Mouse (Mus musculus) spleen, adult 12 weeks (tissue): Measurements from ENCODE around the gene Zfp423.

Experiments used
- DNase-seq: peaks from one replicate; pipeline ENCODE4 v3.0.0; 2022; ENCODE audit warnings: low spot score

The Zfp423 gene

DNA sequence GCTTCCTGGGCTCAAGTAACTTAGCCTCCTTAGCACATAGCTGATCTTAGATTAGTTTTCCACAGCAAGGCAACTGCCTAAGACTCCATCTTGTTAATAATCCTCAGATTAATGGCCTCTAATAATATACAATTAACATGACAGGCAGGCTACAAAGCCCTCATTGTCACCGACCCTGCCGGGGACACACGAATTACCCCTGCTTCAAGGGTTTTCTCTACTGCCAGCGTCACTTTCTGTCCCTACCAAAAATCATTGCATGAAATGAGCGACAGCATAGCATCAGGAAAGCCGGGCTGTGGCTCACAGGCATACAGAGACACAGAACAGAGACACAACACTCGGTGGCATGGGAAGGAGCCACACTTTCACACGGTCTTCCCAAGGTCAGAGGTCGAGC is 262.3 kb downstream of the Zfp423 start:
- DNase-seq: no peak

DNA sequence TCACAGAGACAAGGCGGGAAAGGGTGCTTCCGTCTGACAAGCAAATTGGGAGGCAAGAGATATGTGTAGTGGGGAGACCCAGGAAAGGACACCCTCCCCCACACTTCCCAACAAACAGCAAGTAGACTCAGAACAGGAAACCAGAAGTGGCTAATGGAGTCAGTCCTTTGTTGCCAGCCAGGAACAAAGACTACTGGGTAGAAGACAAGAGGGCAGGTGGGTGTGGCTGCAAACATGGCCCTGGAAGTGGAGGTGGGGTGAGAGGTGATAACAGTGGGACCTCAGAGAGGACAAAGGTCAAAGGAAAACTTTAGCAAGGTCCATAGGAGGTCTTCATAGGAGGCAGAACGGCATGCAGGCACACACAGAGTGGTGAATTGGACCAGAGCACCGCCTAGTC is 265.7 kb downstream of the Zfp423 start:
- DNase-seq: no peak

DNA sequence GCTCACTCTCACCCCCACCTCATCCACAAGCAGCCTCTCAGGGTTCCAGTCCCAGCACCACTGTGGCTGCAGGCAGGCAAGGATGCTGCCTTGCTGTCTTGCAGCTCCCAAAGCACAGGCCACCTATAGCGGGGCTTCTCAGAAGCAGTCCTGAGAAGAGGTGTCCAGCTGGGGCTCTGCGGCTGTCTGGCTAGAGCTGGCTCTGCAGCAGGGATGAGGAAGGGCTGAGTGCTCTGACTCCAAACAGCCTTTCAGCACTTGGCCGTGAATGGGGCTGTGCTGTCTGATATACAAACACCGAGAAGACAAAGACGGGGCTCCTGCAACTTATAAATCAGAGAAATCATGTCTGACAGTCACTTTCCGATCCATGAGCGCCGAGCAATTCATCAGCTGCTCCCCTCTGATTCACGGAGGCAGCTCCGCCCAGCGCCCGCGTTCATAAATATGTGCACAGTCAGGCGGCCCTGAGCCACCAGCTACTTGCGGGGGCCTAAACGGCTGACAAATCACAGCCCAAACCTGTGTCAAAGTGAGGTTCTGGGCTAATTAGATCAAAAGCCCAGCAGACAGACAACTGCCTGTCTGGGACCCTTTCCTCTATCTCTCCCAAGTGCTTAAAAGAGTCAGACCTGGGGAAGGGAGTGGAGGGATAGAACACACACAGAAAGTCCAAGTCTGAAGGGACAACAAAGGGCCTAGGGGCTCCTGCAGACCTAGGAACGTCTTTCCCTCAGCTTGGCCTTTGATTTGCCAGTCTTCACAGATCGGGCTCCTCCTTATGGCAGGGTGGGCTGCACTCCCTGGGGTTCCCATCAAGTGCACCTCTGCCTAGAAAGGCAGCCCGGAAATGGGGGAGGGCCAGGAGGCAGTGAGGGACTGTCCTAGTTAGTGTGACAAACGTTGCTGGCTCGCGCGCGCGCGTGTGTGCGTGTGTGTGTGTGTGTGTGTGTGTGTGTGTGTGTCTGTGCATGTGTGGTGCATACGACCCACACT is 269.0 kb downstream of the Zfp423 start:
- no peak for DNase-seq

DNA sequence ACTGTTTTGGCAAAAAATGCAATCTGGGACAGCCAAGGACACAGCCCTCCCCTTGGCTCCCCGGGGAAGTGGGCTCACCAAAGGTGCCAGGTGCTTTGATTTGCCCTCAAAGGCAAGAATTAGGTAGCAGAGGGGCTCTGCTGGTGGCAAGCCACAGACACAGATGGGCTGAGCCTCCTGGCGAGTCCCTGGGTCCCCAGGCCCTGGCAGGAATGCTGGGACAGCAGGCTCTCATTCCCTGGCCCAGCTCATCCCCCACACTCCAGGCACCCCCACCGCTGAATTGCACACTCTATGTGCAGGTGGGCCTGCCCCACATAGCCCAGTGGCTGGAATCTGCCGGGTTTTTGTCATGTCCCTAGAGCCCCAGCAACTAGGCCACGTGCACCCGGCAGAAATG is 270.2 kb downstream of the Zfp423 start:
- DNase-seq: no peak

DNA sequence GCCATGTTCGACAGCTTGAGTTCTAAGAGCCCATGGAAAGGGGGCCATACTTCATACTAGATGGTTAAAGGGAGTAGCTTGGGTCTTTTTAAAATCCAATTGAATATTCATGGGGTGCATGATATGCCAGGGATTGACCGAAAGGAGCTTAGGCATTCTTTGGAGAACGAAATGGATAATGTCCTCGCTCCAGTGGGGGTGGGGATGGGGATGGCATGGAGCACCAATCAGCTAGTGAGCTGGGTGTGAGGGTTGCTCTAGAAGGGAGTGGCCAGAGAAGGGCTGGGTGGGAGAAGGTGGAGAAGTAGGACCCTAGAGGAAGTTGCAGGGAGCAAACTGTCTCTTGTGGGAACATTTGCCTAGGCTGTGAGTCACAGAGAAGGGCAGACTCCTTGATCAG is 271.0 kb downstream of the Zfp423 start:
- no peak for DNase-seq

DNA sequence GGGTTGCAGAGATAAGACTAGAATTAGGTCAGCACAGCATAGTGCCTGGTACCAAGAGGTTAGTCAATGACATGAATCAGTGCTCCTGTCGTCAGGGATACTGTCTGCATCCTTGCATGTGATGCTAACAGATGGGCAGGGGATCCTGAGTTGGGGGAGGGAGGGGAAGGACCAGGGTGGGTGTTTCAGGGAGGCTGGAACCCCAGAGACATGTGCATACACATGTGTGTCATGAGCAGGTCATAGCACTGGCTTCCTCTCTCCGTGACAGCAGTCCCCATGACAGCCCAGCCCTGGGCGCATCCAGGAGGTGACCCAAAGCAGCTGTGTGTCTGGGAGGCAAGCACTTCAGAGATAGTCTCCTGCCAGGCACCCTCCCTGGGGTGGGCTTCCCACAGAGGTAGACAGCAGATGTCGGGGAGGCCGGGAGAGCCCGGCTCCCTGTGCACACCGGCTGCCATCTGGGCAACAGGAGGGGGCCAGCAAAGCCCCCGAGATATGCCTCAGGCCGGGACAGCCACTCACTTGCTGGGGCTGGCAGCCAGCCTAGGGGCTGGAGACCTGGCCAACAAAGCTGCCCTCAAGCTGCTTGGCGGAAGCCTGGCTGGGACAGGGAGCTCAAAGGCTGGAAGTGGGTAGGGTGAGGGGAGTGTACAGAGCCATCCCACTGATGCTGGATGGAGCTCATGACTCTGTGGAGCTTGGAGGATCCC is 272.3 kb downstream of the Zfp423 start:
- DNase-seq: no peak

DNA sequence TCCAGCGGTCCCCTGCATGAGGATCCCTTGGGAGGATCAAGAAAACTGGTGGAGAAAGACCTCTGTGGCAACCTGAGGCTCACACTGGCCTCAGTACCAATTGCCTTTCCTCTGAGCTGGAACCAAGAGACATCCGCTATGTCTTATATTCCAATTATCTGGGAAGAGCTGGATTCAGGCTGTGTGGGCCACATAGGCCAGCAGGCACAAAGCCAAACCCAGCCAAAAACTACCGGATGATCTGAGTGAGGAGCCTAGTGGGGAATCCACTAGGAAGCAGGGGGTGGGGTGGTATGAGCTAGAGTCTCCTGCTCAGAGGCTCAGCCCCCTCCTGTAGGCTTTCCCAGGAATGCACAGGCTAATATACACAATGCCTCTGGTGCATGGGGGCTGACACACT is 273.4 kb downstream of the Zfp423 start:
- no peak for DNase-seq

DNA sequence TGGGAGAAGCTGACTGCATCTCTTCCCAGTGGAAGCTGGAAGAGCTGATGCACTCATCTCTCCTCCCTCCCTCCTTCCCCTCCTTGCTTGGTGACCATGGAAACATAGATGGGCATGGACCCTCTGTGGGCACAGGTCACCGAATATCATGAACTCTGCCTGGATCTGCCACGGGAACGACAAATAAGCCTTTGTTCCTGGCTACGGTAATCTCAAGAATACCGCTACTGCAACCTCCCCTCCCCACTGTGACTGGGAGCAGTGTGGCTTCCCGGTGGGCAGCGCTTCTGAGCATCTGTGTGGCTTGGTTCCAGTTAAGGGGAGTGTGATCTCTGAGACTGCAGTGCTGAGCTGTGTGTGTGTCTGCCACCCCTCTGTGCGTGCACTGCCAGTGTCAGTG is 274.0 kb downstream of the Zfp423 start:
- no peak for DNase-seq

DNA sequence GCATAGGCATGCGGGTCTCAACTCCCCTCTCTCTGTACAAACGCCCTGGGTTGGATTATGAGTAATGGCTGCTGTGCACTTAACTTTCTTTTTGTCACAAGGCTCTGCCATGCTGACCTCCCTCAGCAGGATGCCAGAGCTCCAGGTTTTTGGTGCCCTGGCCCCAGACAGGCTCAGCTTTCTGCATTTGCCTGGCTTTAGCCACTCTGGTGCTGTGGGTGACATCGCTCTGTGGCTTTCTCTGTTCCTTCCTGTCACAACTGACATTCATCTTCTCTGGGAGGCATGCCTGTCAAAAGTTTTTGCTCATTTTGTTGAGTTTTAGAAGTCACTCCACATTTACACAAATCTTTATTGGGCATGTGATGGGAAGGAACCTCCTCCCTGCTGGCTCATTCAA is 277.3 kb downstream of the Zfp423 start:
- DNase-seq: no peak

DNA sequence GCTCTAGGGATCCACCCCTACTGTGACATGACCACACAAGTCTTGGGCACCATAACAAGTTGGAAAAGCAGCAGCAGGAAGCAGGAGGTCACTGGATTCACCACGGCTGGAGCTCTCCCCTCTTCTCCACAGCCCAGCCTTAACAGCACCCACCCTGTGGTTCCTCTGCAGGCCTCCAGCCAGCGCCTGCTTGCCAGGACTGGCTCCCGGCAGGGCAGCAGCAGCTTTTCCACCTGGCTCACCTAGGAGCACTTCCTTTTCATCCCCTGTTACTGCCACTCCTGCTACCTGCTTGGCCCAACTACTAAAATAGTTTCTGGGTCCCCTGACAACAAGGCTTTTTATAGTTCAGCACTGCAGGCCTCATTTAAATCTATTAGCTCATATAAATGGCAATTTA is 279.4 kb downstream of the Zfp423 start:
- no peak for DNase-seq

DNA sequence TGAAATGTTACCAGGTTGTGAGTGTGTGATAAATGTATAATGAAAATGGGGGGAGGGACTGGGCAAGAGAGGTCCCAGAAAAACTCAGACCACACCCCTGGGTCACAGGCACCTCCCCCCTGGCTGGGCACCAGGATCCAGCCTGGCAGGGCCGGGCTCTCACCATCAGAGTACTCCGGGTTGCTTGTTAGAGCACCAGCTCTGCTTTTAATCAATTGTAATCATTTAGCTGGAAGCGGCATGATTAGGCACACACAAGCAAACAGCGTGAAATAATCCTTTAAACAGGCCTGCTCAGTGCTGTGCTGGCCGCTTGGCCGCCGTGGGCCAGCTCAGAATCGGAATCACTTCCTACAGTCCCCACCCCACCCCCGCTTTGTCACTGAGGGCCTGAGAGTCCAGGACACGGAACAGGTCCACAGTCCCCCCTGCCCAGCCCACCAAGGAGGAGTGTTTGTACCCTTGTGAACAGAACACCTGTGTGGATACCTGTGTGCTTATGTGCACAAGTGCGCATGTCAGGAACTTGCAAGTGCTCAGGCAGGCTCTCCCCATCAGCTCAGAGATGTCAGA is 279.9 kb downstream of the Zfp423 start:
- no peak for DNase-seq

DNA sequence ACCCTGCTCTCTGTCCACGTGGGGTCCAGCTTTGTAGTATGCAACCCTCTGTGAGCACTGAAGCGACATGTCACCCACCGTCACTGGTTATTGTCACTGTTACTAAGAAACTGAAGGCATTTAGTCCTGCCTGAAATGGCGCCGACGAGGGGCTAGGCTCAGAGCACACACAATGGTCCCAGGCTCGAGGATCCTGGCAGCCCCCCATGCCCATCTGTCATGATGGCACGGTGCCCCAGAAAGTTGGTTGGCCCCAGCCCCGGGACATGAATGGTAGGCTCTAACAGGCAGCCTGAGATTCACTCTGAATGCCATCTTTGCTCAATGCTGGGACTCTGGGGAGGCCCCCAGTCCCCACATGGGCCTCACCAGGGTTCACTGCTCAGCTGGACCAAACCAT is 284.0 kb downstream of the Zfp423 start:
- no peak for DNase-seq

DNA sequence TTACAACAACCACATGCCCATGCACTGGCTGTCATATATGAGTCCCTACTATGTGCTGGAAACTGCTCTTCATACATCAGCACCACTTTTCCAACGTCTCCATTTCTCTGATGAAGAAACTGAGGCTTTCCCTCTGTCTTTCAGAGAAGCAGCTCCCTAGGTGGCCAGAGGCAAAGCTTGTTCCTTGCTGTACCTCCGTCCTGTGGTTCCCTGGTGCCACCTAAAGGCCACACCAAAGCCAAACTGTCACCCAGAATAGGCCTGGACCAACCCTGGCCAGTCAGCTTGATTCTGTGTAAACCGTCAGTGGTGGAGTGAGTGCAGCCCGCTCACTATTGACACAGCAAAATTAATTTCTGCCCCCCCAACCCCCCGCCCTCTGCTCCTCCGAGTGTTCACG is 285.2 kb downstream of the Zfp423 start:
- no peak for DNase-seq

DNA sequence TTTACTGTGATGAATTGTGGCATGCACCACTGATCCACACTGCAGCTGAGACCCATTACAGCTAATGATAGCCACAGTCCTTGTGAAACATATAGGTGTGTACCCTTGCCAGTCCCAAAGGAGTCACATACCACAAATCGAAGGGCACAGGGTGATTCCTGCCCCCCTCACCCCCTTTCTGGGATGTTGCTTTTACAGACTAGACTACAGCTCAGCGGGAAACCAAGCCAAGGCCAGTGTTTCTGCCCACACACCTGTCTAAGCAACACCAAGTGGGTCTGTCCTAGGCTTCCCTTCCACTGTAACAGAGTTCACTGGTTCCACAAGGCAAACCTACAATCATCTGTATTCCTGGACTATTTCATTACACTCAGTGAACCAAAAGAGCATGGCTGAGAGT is 287.2 kb downstream of the Zfp423 start:
- no peak for DNase-seq

DNA sequence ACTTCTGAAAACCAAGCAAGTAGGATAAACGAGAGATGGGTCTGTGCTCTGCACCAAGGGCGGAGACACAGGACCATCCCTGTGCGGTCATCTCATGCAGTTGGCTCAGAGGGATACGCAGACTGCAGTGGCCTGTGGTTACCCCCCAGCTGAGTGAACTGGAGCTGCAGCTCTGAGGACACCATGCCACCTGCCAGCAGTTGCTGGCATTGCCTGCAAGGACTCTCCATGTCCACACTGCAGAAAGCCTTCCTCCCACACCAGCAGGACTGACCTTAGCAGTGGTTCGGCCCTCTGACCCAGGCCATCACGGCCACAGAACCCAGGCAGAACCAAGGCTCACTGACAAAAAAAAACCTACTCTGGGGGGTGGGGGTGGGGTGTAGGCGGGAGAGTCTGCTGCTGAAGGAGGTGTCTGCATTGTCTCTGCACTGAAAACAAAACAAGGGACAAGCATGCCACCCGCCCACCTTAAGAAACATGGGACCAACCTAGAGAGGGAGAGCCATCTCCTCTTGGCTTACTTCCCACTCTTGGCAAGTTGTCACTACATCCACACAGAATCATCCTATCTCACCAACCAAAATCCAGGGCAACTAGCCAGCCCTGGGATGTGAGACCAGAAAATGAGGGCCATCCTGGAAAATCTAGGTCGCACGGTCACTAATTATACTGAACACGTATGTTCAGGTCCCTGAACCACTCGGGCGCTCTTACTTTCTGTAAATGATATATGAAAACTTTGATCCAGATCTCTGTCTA is 288.0 kb downstream of the Zfp423 start:
- DNase-seq: no peak

DNA sequence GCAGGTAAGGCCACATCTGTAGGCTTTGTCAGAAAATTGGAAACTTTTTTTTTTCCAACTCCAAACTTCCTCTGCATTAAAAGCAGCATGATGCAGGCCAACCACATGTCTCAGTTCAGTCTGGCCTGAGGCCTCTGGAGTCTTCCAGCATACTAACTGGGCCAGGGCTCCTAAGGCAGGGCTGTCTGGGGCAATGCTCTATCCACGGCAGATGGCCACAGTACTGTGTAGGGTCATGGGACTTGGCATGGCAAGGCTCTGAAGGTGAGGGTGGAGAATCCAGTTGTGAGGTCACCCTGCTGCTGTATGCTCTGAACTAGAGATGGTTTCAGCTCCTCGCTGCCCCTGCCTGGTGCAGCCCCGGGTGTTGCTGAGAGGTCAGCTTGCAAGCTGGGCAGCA is 289.2 kb downstream of the Zfp423 start:
- DNase-seq: no peak

DNA sequence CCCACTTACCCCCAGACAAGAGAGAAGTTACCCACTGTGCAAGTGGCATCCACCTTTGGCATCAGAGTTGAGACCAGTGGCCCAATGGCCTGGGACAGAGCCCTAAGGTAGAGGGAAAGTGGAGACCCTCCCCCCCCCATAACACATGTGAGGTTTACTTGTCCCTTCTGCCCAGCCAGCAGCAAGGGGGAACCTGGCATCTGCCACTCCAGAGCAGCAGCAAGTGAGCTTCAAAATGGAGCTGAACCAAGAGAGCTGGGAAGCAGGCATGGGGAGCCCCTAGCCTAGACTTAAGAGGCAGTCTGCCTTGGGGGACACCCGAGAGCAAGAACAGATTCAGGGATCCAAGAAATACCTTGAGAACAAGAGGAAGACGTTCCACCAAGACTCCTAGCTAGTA is 290.7 kb downstream of the Zfp423 start:
- no peak for DNase-seq

DNA sequence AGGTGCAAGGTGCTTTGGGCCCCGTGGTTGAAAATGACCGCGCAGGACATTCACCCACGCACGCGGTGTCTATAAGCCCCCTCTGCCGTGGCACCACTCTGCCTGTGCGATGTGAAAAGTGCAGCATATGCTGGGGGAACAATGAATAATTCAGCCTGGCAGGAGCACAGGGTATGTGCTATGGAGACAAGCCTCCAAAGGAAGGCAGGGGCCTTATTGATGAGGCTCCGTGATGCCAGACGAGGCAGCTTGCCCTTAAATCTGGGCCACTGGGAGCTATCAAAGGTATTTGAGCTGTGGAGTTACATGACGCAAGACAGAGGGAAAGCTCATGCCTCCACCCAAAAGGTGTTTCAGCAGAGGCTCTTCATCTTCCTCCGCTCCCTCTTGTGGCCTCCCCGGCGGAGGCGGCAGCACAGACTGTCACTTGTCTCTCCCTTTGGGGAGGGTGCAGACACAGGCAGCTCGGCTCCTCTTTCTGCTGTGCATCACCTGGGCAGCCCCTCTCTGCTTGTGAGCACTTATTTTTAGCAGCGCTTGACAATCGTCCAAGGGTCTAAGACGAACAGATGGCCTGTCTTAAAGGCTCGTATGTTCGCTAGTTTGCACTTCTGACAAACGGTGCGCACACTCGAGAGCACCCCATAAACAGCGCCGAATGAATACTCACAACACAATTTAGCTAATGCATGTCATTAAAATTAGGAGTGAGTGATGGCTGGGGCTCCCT is 291.3 kb downstream of the Zfp423 start:
- no peak for DNase-seq

DNA sequence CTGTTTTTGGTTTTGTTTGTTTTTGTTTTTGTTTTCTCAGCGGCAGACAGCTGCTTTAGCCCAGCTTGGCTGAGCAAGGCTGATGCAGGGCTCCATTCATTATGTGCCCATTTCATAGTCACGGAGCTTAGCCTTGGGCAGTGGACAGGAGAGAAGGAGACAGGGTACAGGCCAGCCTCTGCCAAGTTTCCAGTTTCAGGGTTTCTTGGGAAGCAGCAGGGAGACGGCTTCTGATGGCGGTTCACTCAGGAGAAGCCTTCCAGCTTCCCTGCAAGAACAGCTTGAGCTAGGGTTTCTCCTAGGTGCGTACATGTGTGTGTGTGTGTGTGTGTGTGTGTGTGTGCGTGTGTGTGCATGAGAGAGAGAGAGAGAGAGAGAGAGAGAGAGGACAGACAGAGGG is 292.1 kb downstream of the Zfp423 start:
- no peak for DNase-seq

DNA sequence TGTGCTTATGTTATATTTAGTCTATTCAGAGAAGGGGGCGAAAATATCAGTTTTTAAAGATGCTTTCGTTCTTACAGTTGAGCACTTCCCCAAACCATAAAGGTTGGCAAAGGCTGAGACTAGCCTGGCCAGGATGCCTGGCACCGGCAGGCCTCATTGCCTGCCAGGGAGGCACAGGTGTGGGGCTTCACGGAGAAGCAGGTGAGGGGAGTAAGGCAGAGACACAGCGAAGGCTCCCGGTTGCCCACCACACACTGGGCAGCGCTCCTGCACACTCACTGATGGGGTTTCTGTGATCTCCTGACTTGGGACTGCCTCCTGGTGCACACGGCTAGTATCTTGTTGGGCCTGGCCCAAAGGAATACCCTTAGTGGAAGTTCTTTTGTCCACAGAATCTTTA is 294.1 kb downstream of the Zfp423 start:
- DNase-seq: no peak

DNA sequence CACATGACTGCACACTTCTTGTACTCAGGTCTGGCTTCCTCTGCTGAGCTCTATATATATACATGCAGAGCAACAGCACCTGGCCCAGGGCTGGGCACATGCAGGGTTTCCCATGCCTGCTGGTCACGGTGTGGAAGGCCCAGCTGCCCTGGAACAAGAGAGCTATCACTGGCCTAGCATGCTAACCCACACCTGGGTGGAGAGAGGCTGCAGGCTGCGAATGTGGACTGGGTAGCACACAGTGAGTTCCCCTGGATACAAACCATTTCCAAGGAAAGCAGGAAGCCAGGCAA is 295.2 kb downstream of the Zfp423 start:
- DNase-seq: no peak
